8 mouse cellular contexts compared by ENCODE assay signal in genomic region chr1:127868300-127869261, GRCm38 (mm10). TPM values are rescaled to one million over a fixed set of nuclear protein-coding genes. Genes with fewer than 3 reads are reported as not detected.
DNase-seq lines count a peak whose midpoint lies in the region; ATAC-seq and TF ChIP-seq lines count a peak whose summit lies in the region.

Rab3gap1 (plus strand) TSS chr1:127868773.

- peak within 1 kb of the TSS; percentile 59 for H3K4me2 ChIP-seq in lung, embryonic 16.5 days (ENCODE audit: low read depth, low read length)

- TF ChIP-seq POLR2A in MEL (IDR thresholded peaks at IDR 0.05; ENCODE audit: control insufficient read depth in 1 of 2, insufficient read depth in 1 of 2, low read depth in 1 of 2, low read length in 2 of 2, poor library complexity in 1 of 2) = peak; percentile 96 to 97
- TF ChIP-seq POLR2A in cerebellum, adult 2 months (IDR thresholded peaks at IDR 0.05; ENCODE audit: borderline replicate concordance, insufficient read depth, low read length) = peak; percentile 97

- H3K9ac ChIP-seq in MEL (ENCODE audit: control insufficient read depth, low read depth, low read length, poor library complexity, severe bottlenecking) = peak within 1 kb of the TSS; percentile 78
- H3K9ac ChIP-seq in lung, embryonic 16.5 days (ENCODE audit: low read length) = peak within 1 kb of the TSS; percentile 73

- H3K27ac ChIP-seq in MEL (ENCODE audit: control insufficient read depth, low read depth, low read length) = peak within 1 kb of the TSS; percentile 73
- H3K27ac ChIP-seq in cerebellum, adult 2 months (ENCODE audit: insufficient read depth, low read length) = peak within 1 kb of the TSS; percentile 66; the same call in 1 of the 2 replicates
- peak within 1 kb of the TSS; percentile 53 for H3K27ac ChIP-seq in lung, embryonic 16.5 days (ENCODE audit: low read length)

- WGBS in cerebellum, adult 2 months = 10% methylated on average over 47 of the region's 47 CpGs
- WGBS in lung, embryonic 16.5 days = 11% methylated on average over 47 of the region's 47 CpGs

- 0 out of 4 replicates have a peak, but pooled peaks of 1 of the 2 experiments have one; percentile 11 for TF ChIP-seq EP300 in MEL (IDR thresholded peaks at IDR 0.05; ENCODE audit: low read depth in 1 of 2, low read length in 2 of 2)

- peaks cover 15% of the 10 kb centered on the region for H3K79me2 ChIP-seq in MEL (ENCODE audit: control insufficient read depth, insufficient read depth, low read length, poor library complexity)

- DNase-seq in MEL (ENCODE audit: low read depth, low spot score) = peak; percentile 94
- peak; percentile 87 to 91 for DNase-seq in cerebellum, adult 2 months
- DNase-seq in forelimb bud, embryonic 11.5 days (ENCODE audit: low read depth, low spot score) = peak; percentile 87
- DNase-seq in layer of hippocampus, adult 9-10 months (ENCODE audit: low spot score) = peak; percentile 64
- DNase-seq in ovary, postnatal 10 days (ENCODE audit: low spot score) = peak; percentile 73
- DNase-seq in thymus, postnatal 10 days (ENCODE audit: low spot score in 2 of 2) = peak; percentile 87 to 93

- no peak for TF ChIP-seq RAD21 in MEL (IDR thresholded peaks at IDR 0.05; ENCODE audit: low read depth, low read length)

- no peaks in the 10 kb centered on the region for H3K9me3 ChIP-seq in MEL (replicated peaks; ENCODE audit: insufficient read depth, low read length)
- H3K9me3 ChIP-seq in lung, embryonic 16.5 days (ENCODE audit: control insufficient read depth, low read length) = no peaks in the 10 kb centered on the region

- no peaks in the 10 kb centered on the region for H3K27me3 ChIP-seq in MEL (ENCODE audit: control insufficient read depth in 1 of 2, insufficient read depth in 2 of 2, low read length in 2 of 2)
- no peaks in the 10 kb centered on the region for H3K27me3 ChIP-seq in cerebellum, adult 2 months (ENCODE audit: control insufficient read depth, insufficient read depth, low read length)
- H3K27me3 ChIP-seq in lung, embryonic 16.5 days (ENCODE audit: control insufficient read depth, insufficient read depth, low read depth, low read length) = no peaks in the 10 kb centered on the region

- H3K4me3 ChIP-seq in MEL (ENCODE audit: control insufficient read depth in 1 of 2, insufficient read depth in 1 of 2, low read depth in 2 of 2, low read length in 2 of 2) = peak within 1 kb of the TSS; percentile 81 to 93
- peak within 1 kb of the TSS; percentile 91 for H3K4me3 ChIP-seq in cerebellum, adult 2 months (replicated peaks; ENCODE audit: insufficient read depth, low read depth, low read length)
- peak within 1 kb of the TSS; percentile 66 for H3K4me3 ChIP-seq in lung, embryonic 16.5 days (ENCODE audit: low read length)

- ATAC-seq in hematopoietic stem cell, adult 5-6 weeks (replicated peaks in 1 of 2; ENCODE audit: insufficient read depth in 1 of 2, low FRiP score in 2 of 2, low TSS enrichment in 1 of 2, low read depth in 1 of 2, poor library complexity in 2 of 2, severe bottlenecking in 2 of 2) = peak; percentile 99
- peak; percentile 99 for ATAC-seq in lung, embryonic 16.5 days (ENCODE audit: low read depth)

- no peak for TF ChIP-seq CTCF in MEL (IDR thresholded peaks at IDR 0.05 in 2 of 3, conservative IDR thresholded peaks at IDR 0.05 in 1 of 3; ENCODE audit: control insufficient read depth in 1 of 3, insufficient read depth in 1 of 3, low read depth in 2 of 3, low read length in 3 of 3, poor library complexity in 1 of 3, severe bottlenecking in 1 of 3)
- no peak for TF ChIP-seq CTCF in cerebellum, adult 2 months (IDR thresholded peaks at IDR 0.05; ENCODE audit: borderline replicate concordance, insufficient read depth, low read depth, low read length)

- peaks cover 0 to 11% of the 10 kb centered on the region in 2 experiments for H3K4me1 ChIP-seq in MEL (ENCODE audit: control insufficient read depth in 1 of 2, insufficient read depth in 2 of 2, low read length in 2 of 2)
- no peaks in the 10 kb centered on the region; the same call in 1 of the 2 replicates for H3K4me1 ChIP-seq in cerebellum, adult 2 months (ENCODE audit: control insufficient read depth, insufficient read depth, low read length)
- H3K4me1 ChIP-seq in lung, embryonic 16.5 days (replicated peaks; ENCODE audit: control insufficient read depth, insufficient read depth, low read length) = peaks cover 6% of the 10 kb centered on the region

- peaks cover 0 to 10% of the 10 kb centered on the region in 2 experiments; a peak in 2 of 4 replicates for H3K36me3 ChIP-seq in MEL (ENCODE audit: control insufficient read depth in 1 of 2, insufficient read depth in 2 of 2, low read length in 2 of 2)
- peaks cover 6% of the 10 kb centered on the region; the same call in 1 of the 2 replicates for H3K36me3 ChIP-seq in lung, embryonic 16.5 days (ENCODE audit: control insufficient read depth, insufficient read depth, low read length)

TF ChIP-seq in MEL, 35 proteins besides CTCF, POLR2A, EP300 and RAD21:
- TF ChIP-seq POLR2AphosphoS2 (IDR thresholded peaks at IDR 0.05; ENCODE audit: low read length) (peak; percentile 95), KAT2A (conservative IDR thresholded peaks at IDR 0.05; ENCODE audit: low read depth, low read length) (peak; percentile 43; the same call in 1 of the 2 replicates), SIN3A (IDR thresholded peaks at IDR 0.05; ENCODE audit: low read length) (peak; percentile 64), ZMIZ1 (IDR thresholded peaks at IDR 0.05; ENCODE audit: low read depth, low read length) (peak; percentile 81; the same call in 1 of the 2 replicates), BHLHE40 (IDR thresholded peaks at IDR 0.05; ENCODE audit: borderline replicate concordance, low read depth, low read length) (no peak), MXI1 (IDR thresholded peaks at IDR 0.05; ENCODE audit: low read depth, low read length) (peak; percentile 77), NELFE (IDR thresholded peaks at IDR 0.05; ENCODE audit: low read depth, low read length) (peak; percentile 96), GABPA (IDR thresholded peaks at IDR 0.05; ENCODE audit: low read depth, low read length) (no peak), TBP (IDR thresholded peaks at IDR 0.05; ENCODE audit: low read depth, low read length) (peak; percentile 57), HCFC1 (IDR thresholded peaks at IDR 0.05; ENCODE audit: low read depth, low read length) (peak; percentile 82), JUND (IDR thresholded peaks at IDR 0.05; ENCODE audit: low read depth, low read length) (0 out of 2 replicates have a peak, but pooled peaks have one; percentile 16), TCF12 (IDR thresholded peaks at IDR 0.05; ENCODE audit: low read depth, low read length) (peak; percentile 57), POLR2AphosphoS5 (IDR thresholded peaks at IDR 0.05; ENCODE audit: borderline replicate concordance, low read depth, low read length) (no peak), ELF1 (IDR thresholded peaks at IDR 0.05; ENCODE audit: low read depth, low read length) (peak; percentile 61; the same call in 1 of the 2 replicates), MEF2A (IDR thresholded peaks at IDR 0.05; ENCODE audit: extremely low read depth, insufficient replicate concordance, low read depth, low read length, poor library complexity, severe bottlenecking) (no peak), MAX (IDR thresholded peaks at IDR 0.05; ENCODE audit: low read length) (0 out of 2 replicates have a peak, but pooled peaks have one; percentile 16), UBTF (IDR thresholded peaks at IDR 0.05; ENCODE audit: borderline replicate concordance, insufficient read depth, low read depth, low read length) (no peak)

RNA-seq across cellular contexts. Expression of gene Rab3gap1, which starts in this region (rescaled TPM):
- 59.3 and 62.3 TPM in 2 replicates for total RNA-seq in MEL (2012; rRNA removed)
- 10 to 100 TPM; 25.8 to 45.5 TPM for polyA plus RNA-seq in MEL (2012; ENCODE audit: insufficient read depth in 1 of 2, insufficient read length in 2 of 2, low read depth in 1 of 2, low replicate concordance in 2 of 2, missing spikeins in 1 of 2)
- polyA plus RNA-seq in cerebellum, adult 2 months (2012; rRNA removed) = 42.5 and 43.3 TPM in 2 replicates
- 62.9 and 74.7 TPM in 2 replicates for total RNA-seq in hematopoietic stem cell, adult 5-6 weeks (2017)
- polyA plus RNA-seq in lung, embryonic 16.5 days (2015; fragmentation: Nextera tagmentation; extraction: Ambion mirVana) = 23.2 and 23.7 TPM in 2 replicates

Comparison
In these comparisons a context has a peak if more than half of its experiments do, and no peak if none do; other contexts are left out.
1. Peak in every context shown above with its lines: DNase-seq, ATAC-seq, H3K4me3 ChIP-seq and H3K27ac ChIP-seq.